Mouse (Mus musculus) myocyte (in vitro differentiated cells): ENCODE data around the gene Phactr2. TPM values are rescaled to one million over a fixed set of nuclear protein-coding genes. Genes with fewer than 3 reads are reported as not detected.

Experiments
- H3K27me3 ChIP-seq: one replicate; pipeline ENCODE4 v1.6.1; 2011; ENCODE audit not compliant: control insufficient read depth, insufficient read depth, insufficient read length
- H3K36me3 ChIP-seq: one replicate; pipeline ENCODE4 v1.6.1; 2011; ENCODE audit not compliant: control insufficient read depth, insufficient read depth
- H3K4me2 ChIP-seq: one replicate; pipeline ENCODE4 v1.6.1; 2011; ENCODE audit warnings: low read depth, control low read depth
- H3K4me3 ChIP-seq: one replicate; pipeline ENCODE4 v1.5.1; 2011; ENCODE audit warnings: mild to moderate bottlenecking, control low read depth, moderate library complexity
- H3K79me2 ChIP-seq: one replicate; pipeline ENCODE4 v1.6.1; 2011; ENCODE audit not compliant: control insufficient read depth, insufficient read depth
- H3ac ChIP-seq: one replicate; pipeline ENCODE4 v1.6.1; 2011; ENCODE audit not compliant: control insufficient read depth, insufficient read length
- CEBPB ChIP-seq: IDR thresholded peaks from 2 replicates; pipeline ENCODE4 v1.6.1; 2011; ENCODE audit warnings: mild to moderate bottlenecking, moderate library complexity; ENCODE audit not compliant: poor library complexity, insufficient read depth, severe bottlenecking
- E2F4 ChIP-seq: IDR thresholded peaks from one replicate; pipeline ENCODE4 v1.6.1; 2011; ENCODE audit warnings: mild to moderate bottlenecking, control low read depth, moderate library complexity; ENCODE audit not compliant: insufficient read depth
- MAX ChIP-seq: IDR thresholded peaks from one replicate; pipeline ENCODE4 v1.6.1; 2011; ENCODE audit warnings: low read depth, mild to moderate bottlenecking, control low read depth
- MYOD1 ChIP-seq, 3 experiments: IDR thresholded peaks; one replicate each; pipeline ENCODE4 v1.6.1; 2011; ENCODE audit warnings: control low read depth in 2 of 3, low read depth in 2 of 3, mild to moderate bottlenecking in 2 of 3, moderate library complexity in 1 of 3; ENCODE audit not compliant: insufficient read length in 2 of 3, control insufficient read depth in 1 of 3
- MYOG ChIP-seq, 3 experiments: IDR thresholded peaks; one replicate each; pipeline ENCODE4 v1.6.1; 2011; ENCODE audit warnings: control low read depth in 2 of 3, low read depth in 2 of 3, mild to moderate bottlenecking in 2 of 3; ENCODE audit not compliant: insufficient read length in 2 of 3, control insufficient read depth in 1 of 3, insufficient read depth in 1 of 3
- POLR2A ChIP-seq: IDR thresholded peaks from one replicate; pipeline ENCODE4 v1.6.1; 2011; ENCODE audit warnings: low read depth, mild to moderate bottlenecking, control low read depth, moderate library complexity; ENCODE audit not compliant: insufficient read length
- POLR2AphosphoS2 ChIP-seq: IDR thresholded peaks from one replicate; pipeline ENCODE4 v1.6.1; 2011; ENCODE audit warnings: low read depth, control low read depth; ENCODE audit not compliant: insufficient read length
- REST ChIP-seq: IDR thresholded peaks from one replicate; pipeline ENCODE4 v1.6.1; 2011; ENCODE audit warnings: mild to moderate bottlenecking, control low read depth, moderate library complexity; ENCODE audit not compliant: insufficient read depth, insufficient read length
- SRF ChIP-seq: IDR thresholded peaks from one replicate; pipeline ENCODE4 v1.6.1; 2011; ENCODE audit warnings: low read depth; ENCODE audit not compliant: control insufficient read depth, insufficient read length
- TCF12 ChIP-seq: IDR thresholded peaks from one replicate; pipeline ENCODE4 v1.6.1; 2011; ENCODE audit warnings: mild to moderate bottlenecking, control low read depth; ENCODE audit not compliant: poor library complexity, insufficient read depth, severe bottlenecking
- TCF3 ChIP-seq: IDR thresholded peaks from one replicate; pipeline ENCODE4 v1.6.1; 2011; ENCODE audit warnings: low read depth, control low read depth; ENCODE audit not compliant: insufficient read length
- USF1 ChIP-seq: IDR thresholded peaks from one replicate; pipeline ENCODE4 v1.6.1; 2011; ENCODE audit warnings: low read depth, mild to moderate bottlenecking, control low read depth, moderate library complexity
- polyA plus RNA-seq: library from polyadenylated mRNA; unstranded; fragments of >200 nt; fragmentation: generic; extraction: Trizol; gene quantifications from one replicate; pipeline ENCODE4 v1.2.1, GENCODE M21; 2012; ENCODE audit warnings: missing spikeins

Phactr2 gene
- polyA plus RNA-seq, 1 experiment = not detected

- H3K27me3 ChIP-seq = no peaks in the 10 kb centered on the region
- no peak overlapping the region for H3K4me2 ChIP-seq
- no peaks in the 10 kb centered on the region for H3K36me3 ChIP-seq
- no peaks in the 10 kb centered on the region for H3K79me2 ChIP-seq
- TF ChIP-seq POLR2A = no peak
- no peak for TF ChIP-seq POLR2AphosphoS2
- TF ChIP-seq MYOG (IDR thresholded peaks at IDR 0.05; ENCODE audit: control insufficient read depth in 1 of 3, insufficient read depth in 1 of 3, insufficient read length in 2 of 3, low read depth in 2 of 3) = no peak
- no peak for TF ChIP-seq MYOD1 (IDR thresholded peaks at IDR 0.05; ENCODE audit: control insufficient read depth in 1 of 3, insufficient read length in 2 of 3, low read depth in 2 of 3)
- no peak for TF ChIP-seq REST
- no peak overlapping the region for H3K4me3 ChIP-seq
- no peak overlapping the region for H3ac ChIP-seq
These were observed 303.3 kb downstream of the Phactr2 start for GRCm38 (mm10) chr10:13170739-13171448.

DNA sequence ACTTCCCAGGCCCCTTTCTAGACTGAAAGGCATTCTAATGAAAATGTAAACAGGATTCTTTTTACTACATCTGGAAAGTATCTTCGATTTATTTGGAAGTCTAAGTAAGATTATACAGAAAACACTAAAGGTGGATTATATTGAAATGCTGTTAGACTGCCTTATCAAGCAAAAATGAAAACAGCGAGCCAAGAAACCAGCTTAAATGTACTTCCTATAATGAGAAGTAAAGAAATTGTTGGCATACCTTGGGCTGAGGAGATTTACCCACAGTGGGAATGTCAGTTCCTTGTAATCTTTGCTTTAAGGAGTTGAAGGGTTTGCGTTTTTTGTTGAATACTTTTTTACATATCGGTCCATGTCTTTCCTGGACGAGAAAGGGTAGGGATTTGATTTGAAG is 305.8 kb downstream of the Phactr2 start:
- H3K36me3 ChIP-seq = no peaks in the 10 kb centered on the region
- H3K4me2 ChIP-seq = no peak overlapping the region
- TF ChIP-seq MAX = no peak
- no peak for TF ChIP-seq E2F4
- no peak for TF ChIP-seq USF1
- TF ChIP-seq MYOG (IDR thresholded peaks at IDR 0.05; ENCODE audit: control insufficient read depth in 1 of 3, insufficient read depth in 1 of 3, insufficient read length in 2 of 3, low read depth in 2 of 3) = no peak
- TF ChIP-seq SRF = no peak
- TF ChIP-seq CEBPB = no peak
- H3K79me2 ChIP-seq = no peaks in the 10 kb centered on the region
- no peak overlapping the region for H3ac ChIP-seq
- H3K4me3 ChIP-seq = no peak overlapping the region
- H3K27me3 ChIP-seq = no peaks in the 10 kb centered on the region

GRCm38 (mm10) chr10:13162031-13162430 is 312.2 kb downstream of the Phactr2 start:
- Histone ChIP-seq H3K4me2 (no peak overlapping the region), H3K27me3 (no peaks in the 10 kb centered on the region), H3K36me3 (no peaks in the 10 kb centered on the region), H3K79me2 (no peaks in the 10 kb centered on the region), H3K4me3 (no peak overlapping the region), H3ac (no peak overlapping the region)
- no peak for TF ChIP-seq MYOG (IDR thresholded peaks at IDR 0.05; ENCODE audit: control insufficient read depth in 1 of 3, insufficient read depth in 1 of 3, insufficient read length in 2 of 3, low read depth in 2 of 3)
- no peak for TF ChIP-seq TCF12
- TF ChIP-seq POLR2AphosphoS2 = no peak
- TF ChIP-seq MYOD1 (IDR thresholded peaks at IDR 0.05; ENCODE audit: control insufficient read depth in 1 of 3, insufficient read length in 2 of 3, low read depth in 2 of 3) = no peak
- TF ChIP-seq SRF = no peak
- no peak for TF ChIP-seq TCF3
- no peak for TF ChIP-seq USF1
- TF ChIP-seq POLR2A = no peak
- TF ChIP-seq CEBPB = no peak
- TF ChIP-seq E2F4 = no peak
- TF ChIP-seq MAX = no peak
- TF ChIP-seq REST = no peak

DNA sequence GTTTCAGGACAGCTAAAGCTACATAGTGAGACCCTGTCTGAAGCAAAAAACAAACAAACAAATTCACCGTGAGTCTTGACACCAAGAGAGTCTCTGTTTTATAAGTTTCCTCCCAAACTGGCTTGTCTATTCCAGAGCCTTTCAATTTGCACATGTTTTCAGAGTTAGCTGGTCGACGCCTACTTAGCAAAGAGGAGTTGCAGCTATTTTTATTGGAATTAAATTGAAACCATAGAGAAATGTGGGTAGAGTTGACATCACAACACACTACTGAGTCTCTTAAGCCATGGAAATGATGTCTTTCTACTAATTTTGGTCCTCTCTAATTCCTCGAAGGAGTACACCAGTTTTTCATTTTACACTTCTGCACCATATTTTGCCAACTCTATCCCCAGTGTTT is 313.3 kb downstream of the Phactr2 start:
- no peak overlapping the region for H3K4me3 ChIP-seq
- H3K36me3 ChIP-seq = no peaks in the 10 kb centered on the region
- H3K79me2 ChIP-seq = no peaks in the 10 kb centered on the region
- H3K4me2 ChIP-seq = no peak overlapping the region
- H3K27me3 ChIP-seq = no peaks in the 10 kb centered on the region
- no peak overlapping the region for H3ac ChIP-seq
- TF ChIP-seq SRF (no peak), REST (no peak), POLR2AphosphoS2 (no peak), MAX (no peak), MYOG (IDR thresholded peaks at IDR 0.05; ENCODE audit: control insufficient read depth in 1 of 3, insufficient read depth in 1 of 3, insufficient read length in 2 of 3, low read depth in 2 of 3) (no peak), CEBPB (no peak), USF1 (no peak), TCF3 (no peak), TCF12 (no peak), POLR2A (no peak), MYOD1 (IDR thresholded peaks at IDR 0.05; ENCODE audit: control insufficient read depth in 1 of 3, insufficient read length in 2 of 3, low read depth in 2 of 3) (no peak), E2F4 (no peak)

Other genes with a start within 250 kb of the Phactr2 start
- 7.2 TPM for gene Fuca2, start 25.1 kb upstream of the Phactr2 start, polyA plus RNA-seq
- 9.4 TPM for gene Adat2, start 78.5 kb upstream of the Phactr2 start, polyA plus RNA-seq
- gene Pex3, start 78.7 kb upstream of the Phactr2 start, polyA plus RNA-seq = 10.6 TPM